Mouse (Mus musculus) lung, embryonic 16.5 days (tissue): ENCODE measurements around the gene Cdc42ep1. TPM values are rescaled to one million over a fixed set of nuclear protein-coding genes. Genes with fewer than 3 reads are reported as not detected.
A peak's percentile ranks its signal among the peaks of the same experiment; 100 is the strongest.

Experiments
- ATAC-seq: fragments of 200-750 bp; cut with Nextera tagmentation; 2 replicates; pipeline ENCODE4 v1.8.0; 2017; ENCODE audit warnings: low read depth, mild to moderate bottlenecking, moderate library complexity
- H3K27ac ChIP-seq: fragments of 300-500 bp; sonication (generic); 2 replicates; pipeline ENCODE4 v1.5.1; 2014; ENCODE audit warnings: mild to moderate bottlenecking, control low read depth, low read length
- H3K27me3 ChIP-seq: fragments of 300-500 bp; sonication (generic); 2 replicates; pipeline ENCODE4 v1.6.1; 2014; ENCODE audit warnings: low read depth, low read length, mixed read lengths; ENCODE audit not compliant: control insufficient read depth, insufficient read depth
- H3K36me3 ChIP-seq: fragments of 300-500 bp; sonication (generic); 2 replicates; pipeline ENCODE4 v1.6.1; 2014; ENCODE audit warnings: low read length; ENCODE audit not compliant: control insufficient read depth, insufficient read depth
- H3K4me1 ChIP-seq: fragments of 300-500 bp; sonication (generic); replicated peaks from 2 replicates; pipeline ENCODE4 v1.6.1; 2014; ENCODE audit warnings: low read length, mixed read lengths; ENCODE audit not compliant: control insufficient read depth, insufficient read depth
- H3K4me2 ChIP-seq: fragments of 300-500 bp; sonication (generic); 2 replicates; pipeline ENCODE4 v1.6.1; 2014; ENCODE audit warnings: low read depth, low read length, control low read depth
- H3K4me3 ChIP-seq: fragments of 300-500 bp; sonication (generic); 2 replicates; pipeline ENCODE4 v1.5.1; 2014; ENCODE audit warnings: mild to moderate bottlenecking, low read length, control low read depth
- H3K9ac ChIP-seq: fragments of 300-500 bp; sonication (generic); 2 replicates; pipeline ENCODE4 v1.6.1; 2014; ENCODE audit warnings: low read length, control low read depth
- H3K9me3 ChIP-seq: fragments of 300-500 bp; sonication (generic); 2 replicates; pipeline ENCODE4 v1.6.1; 2016; ENCODE audit warnings: low read length; ENCODE audit not compliant: control insufficient read depth
- WGBS: fragments of 180-500 bp; shearing (Covaris S2); extraction: QIAGEN DNeasy Blood & Tissue Kit; methylation state at CpG from one replicate; pipeline ENCODE4 v1.1.7; 2014; 5-methylcytosine and 5-hydroxymethylcytosine counted together
- polyA plus RNA-seq: library from polyadenylated mRNA; unstranded; fragments of >200 nt; fragmentation: Nextera tagmentation; extraction: Ambion mirVana; gene quantifications from 2 replicates; pipeline ENCODE4 v1.2.1, GENCODE M21; 2015

Cdc42ep1 gene
- polyA plus RNA-seq, 1 experiment from 2014 or later = 113 TPM

GRCm38 (mm10) chr15:78816074-78816391 is 26.4 kb upstream of the Cdc42ep1 start:
- no peak overlapping the region for H3K4me2 ChIP-seq
- no peak overlapping the region for H3K4me3 ChIP-seq
- no peaks in the 10 kb centered on the region for H3K9me3 ChIP-seq
- H3K27me3 ChIP-seq = no peaks in the 10 kb centered on the region
- H3K9ac ChIP-seq = no peak overlapping the region
- H3K27ac ChIP-seq = peak overlapping the region; percentile 70
- H3K36me3 ChIP-seq = no peaks in the 10 kb centered on the region
- H3K4me1 ChIP-seq = peaks cover 9% of the 10 kb centered on the region
- no peak; the same call in 1 of the 2 replicates for ATAC-seq
- WGBS = 62% methylated on average over 6 of the region's 6 CpGs

DNA sequence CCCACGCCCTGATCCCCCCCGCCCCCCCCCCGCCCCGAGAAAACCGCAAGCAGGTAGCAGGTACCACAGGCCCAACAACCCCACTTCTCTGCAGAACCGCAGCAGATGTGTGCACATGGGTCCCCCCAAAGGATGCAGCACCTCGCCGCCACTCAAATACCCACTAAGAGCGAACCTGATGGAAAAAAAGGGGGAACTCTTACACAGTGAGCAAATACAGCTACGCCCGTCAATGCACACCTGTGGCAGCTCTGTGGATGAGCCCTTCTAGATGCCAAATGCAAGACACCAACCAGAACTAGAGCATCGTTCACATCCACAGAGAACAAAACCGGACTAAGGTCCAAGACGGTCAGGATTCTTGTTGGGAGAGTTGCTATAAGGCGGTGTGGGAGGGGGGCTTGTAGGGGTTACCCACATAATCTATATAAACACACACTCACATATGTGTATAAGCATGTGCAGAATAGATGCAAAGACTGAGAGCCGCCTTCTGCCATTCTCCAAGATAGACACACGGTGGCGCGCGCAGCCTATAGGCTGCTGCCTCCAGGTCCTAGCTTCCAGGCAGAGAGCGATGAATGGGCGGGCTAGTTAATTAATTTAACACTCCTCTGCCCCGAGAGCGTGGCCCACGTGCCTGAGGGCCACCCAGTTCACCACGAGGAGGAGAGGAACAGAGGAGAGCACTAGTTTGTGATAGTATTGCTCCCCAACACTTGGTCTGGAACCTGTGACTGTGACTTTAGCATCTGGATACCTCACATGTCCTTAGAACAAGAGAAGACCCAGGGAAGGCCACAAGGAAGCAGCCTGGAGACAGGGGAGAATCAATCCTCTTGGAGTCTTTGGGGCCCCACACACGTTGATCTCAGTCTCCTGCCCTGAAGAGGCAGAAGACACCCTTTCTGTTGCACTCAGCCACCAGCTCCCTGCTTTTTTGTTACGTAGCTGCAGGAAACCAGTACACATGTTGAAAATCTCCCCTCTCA is 15.9 kb upstream of the Cdc42ep1 start:
- H3K9ac ChIP-seq = 0 out of 2 replicates have a peak overlapping the region, but pooled peaks have one; percentile 25
- H3K27ac ChIP-seq = no peak overlapping the region
- no peaks in the 10 kb centered on the region for H3K9me3 ChIP-seq
- peak; percentile 77 for ATAC-seq
- no peak overlapping the region for H3K4me3 ChIP-seq
- WGBS = 18% methylated on average over 28 of the region's 28 CpGs
- no peak overlapping the region for H3K4me2 ChIP-seq
- no peaks in the 10 kb centered on the region for H3K36me3 ChIP-seq
- H3K27me3 ChIP-seq = no peaks in the 10 kb centered on the region
- H3K4me1 ChIP-seq = peaks cover 13% of the 10 kb centered on the region

- Histone ChIP-seq H3K27ac (peak overlapping the region; percentile 47), H3K36me3 (no peaks in the 10 kb centered on the region)
- 15% methylated on average over 5 of the region's 5 CpGs for WGBS
Measured at GRCm38 (mm10) chr15:78828315-78828714, 14.1 kb upstream of the Cdc42ep1 start.

GRCm38 (mm10) chr15:78829636-78830035 is 12.8 kb upstream of the Cdc42ep1 start:
- Histone ChIP-seq H3K4me3 (no peak overlapping the region), H3K27ac (no peak overlapping the region), H3K27me3 (no peaks in the 10 kb centered on the region), H3K9me3 (no peaks in the 10 kb centered on the region), H3K36me3 (no peaks in the 10 kb centered on the region), H3K4me1 (peaks cover 45% of the 10 kb centered on the region), H3K4me2 (no peak overlapping the region), H3K9ac (no peak overlapping the region)
- no peak for ATAC-seq
- 76% methylated on average over 1 of the region's 1 CpGs for WGBS

More at GRCm38 (mm10) chr15:78828315-78828714, 14.1 kb upstream of the Cdc42ep1 start:
- Histone ChIP-seq H3K9ac (0 out of 2 replicates have a peak overlapping the region, but pooled peaks have one; percentile 14), H3K4me2 (no peak overlapping the region), H3K4me1 (peaks cover 31% of the 10 kb centered on the region), H3K9me3 (no peaks in the 10 kb centered on the region), H3K4me3 (no peak overlapping the region), H3K27me3 (no peaks in the 10 kb centered on the region)
- no peak for ATAC-seq

- peaks cover 59% of the 10 kb centered on the region for H3K4me1 ChIP-seq
- no peak for ATAC-seq
- H3K4me2 ChIP-seq = peak overlapping the region; percentile 51
- H3K9me3 ChIP-seq = no peaks in the 10 kb centered on the region
- WGBS = 47% methylated on average over 10 of the region's 10 CpGs
- no peak overlapping the region for H3K4me3 ChIP-seq
- H3K27me3 ChIP-seq = no peaks in the 10 kb centered on the region
- no peaks in the 10 kb centered on the region for H3K36me3 ChIP-seq
- peak overlapping the region; percentile 63 for H3K9ac ChIP-seq
- peak overlapping the region; percentile 97 for H3K27ac ChIP-seq
Measured at GRCm38 (mm10) chr15:78830742-78831719, 11.4 kb upstream of the Cdc42ep1 start.

GRCm38 (mm10) chr15:78831720-78832657 is 10.4 kb upstream of the Cdc42ep1 start:
- H3K4me2 ChIP-seq = peak overlapping the region; percentile 51
- 34% methylated on average over 18 of the region's 19 CpGs for WGBS
- no peaks in the 10 kb centered on the region for H3K27me3 ChIP-seq
- H3K4me1 ChIP-seq = peaks cover 68% of the 10 kb centered on the region
- H3K27ac ChIP-seq = peak overlapping the region; percentile 97
- peak overlapping the region; percentile 63 for H3K9ac ChIP-seq
- no peaks in the 10 kb centered on the region for H3K36me3 ChIP-seq
- H3K4me3 ChIP-seq = peak overlapping the region; percentile 44
- ATAC-seq = peak; percentile 81
- no peaks in the 10 kb centered on the region for H3K9me3 ChIP-seq

DNA sequence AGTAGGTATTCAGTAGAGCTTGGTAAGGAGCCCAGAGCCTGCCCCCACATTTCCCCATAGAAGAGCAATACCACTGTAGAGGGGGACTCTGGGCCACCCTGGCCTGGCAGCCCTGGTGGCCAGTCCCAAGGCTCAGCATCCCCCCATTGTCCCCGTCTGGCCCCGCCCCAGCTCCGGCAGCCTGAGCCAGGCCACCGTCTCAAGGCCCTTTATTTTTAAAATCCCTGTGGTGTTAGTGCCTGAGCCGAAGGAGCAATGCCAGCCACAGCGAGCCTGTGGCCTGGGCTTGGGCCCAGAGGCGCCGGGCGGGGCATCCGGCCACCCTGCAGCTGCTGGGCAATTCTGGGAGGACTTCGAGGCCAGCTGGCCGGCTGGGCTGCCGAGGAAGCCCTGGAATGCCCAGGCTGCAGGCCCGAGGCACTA is 9.7 kb upstream of the Cdc42ep1 start:
- peak overlapping the region; percentile 97 for H3K27ac ChIP-seq
- peaks cover 68% of the 10 kb centered on the region for H3K4me1 ChIP-seq
- WGBS = 12% methylated on average over 14 of the region's 14 CpGs
- H3K9ac ChIP-seq = peak overlapping the region; percentile 63
- H3K4me2 ChIP-seq = peak overlapping the region; percentile 51
- peak overlapping the region; percentile 44; the same call in 1 of the 2 replicates for H3K4me3 ChIP-seq
- H3K9me3 ChIP-seq = no peaks in the 10 kb centered on the region
- H3K27me3 ChIP-seq = no peaks in the 10 kb centered on the region
- H3K36me3 ChIP-seq = no peaks in the 10 kb centered on the region
- ATAC-seq = peak; percentile 74

- Histone ChIP-seq H3K4me3 (no peak overlapping the region), H3K4me1 (peaks cover 63% of the 10 kb centered on the region), H3K4me2 (no peak overlapping the region), H3K27me3 (no peaks in the 10 kb centered on the region), H3K9me3 (no peaks in the 10 kb centered on the region), H3K36me3 (no peaks in the 10 kb centered on the region), H3K27ac (peak overlapping the region; percentile 97), H3K9ac (peak overlapping the region; percentile 63; the same call in 1 of the 2 replicates)
- no peak for ATAC-seq
- 87% methylated on average over 3 of the region's 3 CpGs for WGBS
Measured at GRCm38 (mm10) chr15:78833582-78833981, 8.8 kb upstream of the Cdc42ep1 start.
